Mouse (Mus musculus): ENCODE measurements around the gene Cdnf.

The Cdnf gene

GRCm38 (mm10) chr2:3512552-3513454, at the start of gene Cdnf, which contains the start of the genes Gm45902 and Hspa14:
TSS of gene Cdnf (plus strand) at chr2:3513030.
TSS of gene Gm45902 (minus strand) at chr2:3512790.
TSS of gene Hspa14 (minus strand) at chr2:3512814.
- peak; percentile 93 to 96 for DNase-seq

- DNase-seq: no peak
Observed at GRCm38 (mm10) chr2:3473891-3474290, 38.9 kb upstream of the Cdnf start.

GRCm38 (mm10) chr2:3474361-3474805, 38.4 kb upstream of the Cdnf start:
- DNase-seq: peak; percentile 71 to 80

- DNase-seq: peak; percentile 99
Observed at GRCm38 (mm10) chr2:3474861-3475283, 38.0 kb upstream of the Cdnf start, which contains the start of gene Suv39h2. TSS of gene Suv39h2 (minus strand) at chr2:3475031.

- DNase-seq: no peak
Observed at GRCm38 (mm10) chr2:3475746-3476251, 37.0 kb upstream of the Cdnf start.

GRCm38 (mm10) chr2:3480239-3480638, 32.6 kb upstream of the Cdnf start:
- DNase-seq: no peak

- no peak for DNase-seq
Observed at GRCm38 (mm10) chr2:3489816-3490215, 23.0 kb upstream of the Cdnf start.

- no peak for DNase-seq
Observed at GRCm38 (mm10) chr2:3493833-3494409, 18.9 kb upstream of the Cdnf start.

GRCm38 (mm10) chr2:3499543-3499942, 13.3 kb upstream of the Cdnf start:
- DNase-seq: no peak

GRCm38 (mm10) chr2:3500886-3501285, 11.9 kb upstream of the Cdnf start:
- DNase-seq: no peak

- peak; percentile 38 to 46 for DNase-seq
Observed at GRCm38 (mm10) chr2:3512076-3512475, 754 bp upstream of the Cdnf start.

- DNase-seq: no peak
Observed at GRCm38 (mm10) chr2:3522558-3522957, 9.7 kb downstream of the Cdnf start.

- no peak for DNase-seq
Observed at GRCm38 (mm10) chr2:3526288-3526687, 13.5 kb downstream of the Cdnf start.

GRCm38 (mm10) chr2:3541307-3542079, 28.7 kb downstream of the Cdnf start:
- no peak for DNase-seq

GRCm38 (mm10) chr2:3546055-3546454, 33.2 kb downstream of the Cdnf start:
- DNase-seq: no peak

GRCm38 (mm10) chr2:3546588-3546987, 33.8 kb downstream of the Cdnf start:
- DNase-seq: peak; percentile 73 to 75

GRCm38 (mm10) chr2:3570186-3570585, 57.4 kb downstream of the Cdnf start, which contains the start of gene Fam107b:
TSS of gene Fam107b (plus strand) at chr2:3570488.
- no peak for DNase-seq

- no peak for DNase-seq
Observed at GRCm38 (mm10) chr2:3570606-3571005, 57.8 kb downstream of the Cdnf start.

- no peak for DNase-seq
Observed at GRCm38 (mm10) chr2:3573883-3574282, 61.1 kb downstream of the Cdnf start.

- DNase-seq: no peak
Observed at GRCm38 (mm10) chr2:3575140-3575539, 62.3 kb downstream of the Cdnf start.
